Mouse (Mus musculus) lung, postnatal 36 days (tissue): ENCODE measurements around the gene Prcp.
"Not testable (repeated sequence)": the region's sequence is repeated elsewhere in the genome, so short reads cannot be mapped to it uniquely, and the experiment has no call there.

Experiments
- DNase-seq: peaks from one replicate; pipeline ENCODE4 v3.0.0; 2022; ENCODE audit warnings: mixed read lengths

The Prcp gene

DNA sequence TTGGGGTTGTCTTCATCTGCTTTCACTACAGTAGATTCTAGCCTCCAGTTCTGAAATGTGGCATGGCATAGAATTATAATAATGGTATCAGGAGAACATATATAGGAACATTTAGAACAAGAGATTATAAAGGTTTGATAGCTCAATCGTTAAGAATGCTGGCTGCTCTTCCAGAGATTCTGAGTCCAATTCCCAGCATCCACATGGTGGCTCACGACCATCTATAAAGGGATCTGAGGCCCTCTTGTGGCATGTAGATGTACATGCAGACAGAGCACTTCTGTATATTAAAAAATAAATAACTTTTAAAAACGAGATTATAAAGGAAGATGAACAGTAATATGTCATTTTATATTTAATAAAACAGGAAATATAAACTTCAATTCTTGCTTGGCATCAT is 19.2 kb downstream of the Prcp start:
- no peak for DNase-seq

DNA sequence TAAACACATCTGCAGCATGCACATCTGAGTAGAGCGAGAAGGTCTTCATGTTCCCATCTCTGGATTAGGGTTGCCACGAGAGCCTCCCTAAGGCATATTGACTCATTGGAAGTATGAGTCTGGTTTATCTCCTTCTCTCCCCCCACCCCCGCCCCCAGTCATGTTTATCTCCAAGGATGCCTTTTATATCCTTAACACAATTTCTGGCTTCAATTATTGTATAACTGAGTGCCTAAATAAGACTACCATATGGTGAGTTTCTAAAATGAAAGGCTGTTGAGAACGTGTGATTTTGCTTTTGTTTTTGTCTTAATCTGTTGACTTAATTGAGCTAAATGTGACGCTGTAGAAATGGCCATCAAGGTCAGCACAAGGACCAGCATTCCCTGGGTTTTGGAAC is 21.8 kb downstream of the Prcp start:
- DNase-seq, result no peak

DNA sequence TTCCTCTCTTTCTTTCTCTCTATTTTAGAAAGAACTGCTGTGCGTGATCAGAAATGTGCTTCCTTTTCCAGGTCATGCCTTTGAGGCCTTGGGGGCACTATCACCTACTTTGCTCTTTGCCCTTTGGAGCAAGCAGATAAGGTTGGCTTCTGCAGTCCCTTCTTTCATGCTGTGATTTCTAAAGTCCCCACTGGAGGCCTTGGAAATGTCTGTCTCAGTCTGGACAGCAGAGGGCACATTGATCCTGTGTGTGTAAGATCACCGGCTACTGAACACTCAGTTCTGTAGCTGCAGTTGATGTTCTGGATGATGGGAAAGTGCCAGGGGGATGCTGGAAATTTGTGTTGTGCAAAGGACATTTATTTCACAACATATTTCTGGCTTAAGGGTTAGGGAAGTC is 22.8 kb downstream of the Prcp start:
- no peak for DNase-seq

DNA sequence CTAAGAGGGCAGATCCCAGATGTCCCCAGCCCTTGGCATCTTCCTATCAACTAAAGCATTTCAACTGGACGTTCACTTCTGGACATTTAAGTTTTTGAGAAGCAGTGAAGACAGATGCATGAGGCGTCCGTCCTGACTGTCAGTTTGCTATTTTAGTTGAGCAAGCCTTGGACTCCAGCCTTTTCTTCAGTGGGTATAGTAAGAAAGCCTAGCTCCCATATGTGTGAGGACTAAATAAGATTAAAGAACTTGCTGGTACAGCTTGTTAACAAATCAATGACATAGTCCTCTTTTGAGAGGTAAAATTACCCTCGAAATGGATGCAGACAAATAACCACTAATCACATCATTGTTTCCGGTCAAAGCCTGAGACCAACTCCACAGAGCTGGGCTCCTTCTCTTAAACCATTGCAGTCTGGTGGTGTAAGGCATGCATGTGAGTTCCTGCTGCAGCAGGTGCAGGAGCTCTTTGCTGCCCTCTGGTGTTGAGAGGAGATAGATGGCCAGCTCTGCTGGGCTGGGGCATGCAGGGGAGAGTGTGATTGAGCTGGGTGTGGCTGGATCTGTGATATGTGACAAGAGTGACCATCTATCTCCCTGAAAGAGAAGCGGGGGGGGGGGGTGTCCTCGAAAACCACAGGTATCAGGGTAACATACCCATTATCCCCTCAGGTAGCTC is 29.2 kb downstream of the Prcp start:
- DNase-seq, result peak; percentile 83

DNA sequence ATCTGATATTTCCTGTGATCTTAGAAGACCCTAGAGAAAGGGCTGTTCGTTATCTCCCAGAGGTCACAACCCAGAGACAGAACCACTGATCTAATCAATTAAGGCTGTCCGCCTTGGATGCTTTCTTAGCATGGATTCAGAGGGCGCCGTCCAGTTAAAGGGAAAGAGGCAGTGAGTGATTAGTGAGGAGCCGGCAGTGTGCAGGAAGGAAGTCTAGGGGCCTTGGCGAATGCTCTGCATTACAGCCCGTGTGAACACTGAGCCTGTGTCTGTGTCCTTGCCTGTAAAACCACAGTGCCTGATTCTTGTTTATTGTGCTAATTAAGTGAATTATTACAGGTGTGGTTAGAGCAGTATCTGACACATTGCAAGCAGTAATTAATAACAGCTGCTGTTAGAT is 30.0 kb downstream of the Prcp start:
- DNase-seq, result not testable (repeated sequence)

DNA sequence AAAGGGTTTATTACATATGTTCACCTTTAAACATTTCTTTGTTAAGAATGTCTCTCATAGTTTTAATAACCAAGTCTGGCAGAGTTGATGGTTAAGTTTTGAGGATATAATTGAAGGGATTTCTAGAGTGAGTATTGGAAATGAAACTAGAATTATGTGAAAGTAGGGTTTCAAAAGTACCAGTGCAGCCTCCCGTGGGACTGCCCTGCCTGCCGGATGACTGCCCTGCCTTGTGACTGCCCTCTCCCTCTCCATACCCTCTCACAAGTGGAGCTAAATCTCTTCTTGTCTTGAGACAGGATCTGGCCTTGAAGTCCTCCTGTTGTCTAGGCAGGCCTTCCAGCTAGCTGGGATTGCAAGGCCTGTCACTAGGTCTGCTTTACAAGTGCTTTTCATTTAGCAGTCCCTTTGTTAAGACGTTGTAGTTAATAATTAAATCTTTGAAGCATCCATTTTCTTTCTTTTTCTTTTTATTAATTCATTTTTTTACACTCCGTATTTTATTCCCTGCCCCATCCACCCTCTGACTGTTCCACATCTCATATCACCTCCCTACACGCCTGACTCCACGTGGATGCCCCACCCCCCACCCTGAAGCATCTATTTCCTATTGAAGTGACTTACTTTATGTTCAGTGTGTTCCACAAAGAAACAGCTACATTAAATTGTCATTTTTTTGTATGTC is 46.0 kb downstream of the Prcp start:
- no peak for DNase-seq

DNA sequence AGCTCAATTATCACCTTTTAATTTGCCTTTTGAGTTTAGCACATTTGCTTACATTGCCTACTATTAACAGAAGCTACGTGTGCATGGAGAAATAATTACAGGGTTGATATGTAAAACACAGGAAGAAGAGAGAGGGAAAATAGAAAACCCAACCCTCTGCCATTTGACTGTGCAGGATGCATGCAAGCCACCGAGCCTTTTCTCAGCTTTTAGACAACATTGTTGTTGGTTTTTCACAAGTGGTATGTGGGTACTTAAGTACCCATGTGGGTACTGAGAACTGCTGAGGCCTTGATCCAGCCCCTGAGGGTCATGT is 46.5 kb downstream of the Prcp start:
- DNase-seq, result no peak

DNA sequence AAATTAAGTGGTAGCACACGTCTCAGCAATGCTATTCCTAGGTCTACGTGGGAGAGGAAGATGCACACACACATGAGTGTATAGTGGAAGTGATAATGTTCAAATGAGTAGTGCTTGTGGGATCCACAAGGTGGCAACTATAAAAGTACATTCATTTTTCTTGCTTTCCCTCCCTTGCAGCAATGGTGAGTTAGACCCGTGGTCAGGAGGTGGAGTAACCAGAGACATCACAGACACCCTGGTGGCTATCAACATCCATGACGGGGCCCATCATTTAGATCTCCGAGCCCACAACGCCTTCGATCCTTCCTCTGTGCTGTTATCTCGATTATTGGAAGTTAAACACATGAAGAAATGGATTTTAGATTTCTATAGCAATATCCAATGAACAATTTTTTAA is 58.5 kb downstream of the Prcp start:
- DNase-seq, result no peak

DNA sequence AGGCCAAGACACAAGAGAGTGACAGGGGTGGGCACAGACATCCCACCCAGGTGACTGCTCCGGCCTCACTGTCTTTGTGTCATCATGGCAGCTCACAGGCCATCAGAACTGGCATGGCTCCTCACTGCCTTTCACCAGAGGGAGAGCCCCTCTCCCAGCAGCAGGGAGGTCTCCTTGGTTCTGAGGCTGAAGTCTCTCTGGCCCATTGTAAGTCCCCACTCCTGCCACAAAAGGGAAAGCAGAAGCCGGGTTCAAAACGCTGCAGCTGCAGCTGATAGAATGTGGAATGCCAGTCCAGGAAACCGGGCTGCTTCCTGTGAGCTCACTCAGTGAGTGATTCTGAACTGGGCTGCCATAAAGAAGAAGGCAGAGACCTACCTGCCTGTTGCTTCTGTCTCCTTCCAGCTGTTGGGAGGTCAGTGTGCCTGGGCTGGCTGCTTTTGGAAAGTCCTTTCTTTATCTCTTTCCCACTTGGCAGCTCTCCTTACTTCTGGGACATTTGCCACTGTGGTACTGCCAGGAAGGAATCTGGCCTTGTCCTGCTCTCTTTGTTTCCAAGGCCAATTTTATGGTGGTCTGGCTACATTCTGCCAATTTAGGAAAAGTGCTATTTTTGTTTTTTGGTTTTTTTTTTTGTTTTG is 59.2 kb downstream of the Prcp start:
- peak; percentile 7 for DNase-seq

DNA sequence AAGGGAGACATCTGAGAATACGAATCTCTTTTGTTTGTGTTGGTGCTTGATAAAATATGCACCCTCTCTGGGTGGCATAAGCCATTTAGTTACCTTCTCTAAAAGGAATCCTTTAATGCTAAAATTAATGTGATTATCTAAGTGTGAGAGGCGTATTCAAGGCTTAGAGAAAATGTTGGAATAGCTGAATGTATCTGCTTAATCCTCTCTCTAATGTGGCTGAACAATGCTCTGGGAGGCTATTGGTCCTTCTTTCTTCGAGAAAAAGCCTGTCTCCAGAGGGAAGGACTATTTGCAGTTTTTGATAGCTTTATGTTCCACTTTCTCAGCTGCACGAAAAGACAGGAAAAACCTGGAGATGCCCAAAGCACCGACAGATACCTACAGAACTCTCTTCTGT is 62.5 kb downstream of the Prcp start:
- no peak for DNase-seq

DNA sequence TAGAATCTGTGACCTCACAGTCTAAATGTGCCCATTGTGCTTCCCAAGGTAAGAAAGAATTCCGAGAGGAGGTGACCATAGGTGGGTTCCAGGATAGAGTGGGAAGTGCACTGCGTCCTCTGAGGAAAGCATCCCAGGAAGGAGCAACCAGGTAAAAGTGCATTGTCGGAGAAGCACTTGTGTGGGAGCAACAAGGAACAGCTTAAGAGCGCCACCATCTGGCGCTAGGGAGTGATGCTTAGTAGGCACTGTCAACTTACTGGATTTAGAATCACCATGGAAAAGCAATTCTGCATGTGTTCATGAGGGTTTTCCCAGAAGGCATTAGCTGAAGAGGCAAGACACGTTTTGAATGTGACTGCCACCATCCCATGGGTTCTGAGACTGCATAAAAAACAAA is 63.7 kb downstream of the Prcp start:
- DNase-seq, result peak; percentile 26

DNA sequence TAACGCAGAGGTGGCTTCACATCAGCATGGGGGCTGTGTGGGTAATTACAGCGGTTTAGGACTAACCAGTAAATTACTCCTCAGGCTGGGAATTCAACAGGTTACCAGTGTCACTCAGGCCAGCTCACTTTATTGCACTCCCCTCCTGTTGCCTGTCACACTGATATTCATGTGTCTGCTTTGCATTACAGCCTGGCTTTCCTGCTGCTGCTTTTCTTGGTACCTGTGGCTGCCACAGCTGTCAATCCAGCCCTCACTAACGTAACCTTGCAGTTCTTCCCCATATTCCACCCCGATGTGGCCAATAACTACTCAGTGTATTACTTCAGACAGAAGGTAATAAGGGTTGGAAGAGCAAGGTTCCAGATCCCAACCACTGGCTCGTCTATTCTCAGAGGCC is 65.5 kb downstream of the Prcp start:
- no peak for DNase-seq

DNA sequence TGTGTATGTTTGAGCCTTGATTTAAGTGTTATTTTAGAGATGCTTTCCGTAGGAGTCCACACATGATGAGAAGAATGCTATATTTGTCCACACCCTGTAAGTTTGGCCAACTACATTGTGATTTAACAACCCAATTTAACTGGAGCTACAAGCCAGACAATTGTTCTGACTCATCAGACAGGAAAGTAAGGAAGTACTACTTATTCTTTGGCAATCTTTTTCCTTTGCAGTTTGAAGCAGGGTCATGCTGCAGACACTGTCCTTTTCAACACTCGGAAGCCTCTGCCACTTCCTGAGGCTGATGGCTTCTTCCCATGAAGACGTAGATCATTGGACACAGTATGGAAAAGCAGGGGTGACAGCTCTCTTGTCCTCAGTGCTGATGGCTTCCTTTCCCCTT is 76.5 kb downstream of the Prcp start:
- peak; percentile 27 for DNase-seq

DNA sequence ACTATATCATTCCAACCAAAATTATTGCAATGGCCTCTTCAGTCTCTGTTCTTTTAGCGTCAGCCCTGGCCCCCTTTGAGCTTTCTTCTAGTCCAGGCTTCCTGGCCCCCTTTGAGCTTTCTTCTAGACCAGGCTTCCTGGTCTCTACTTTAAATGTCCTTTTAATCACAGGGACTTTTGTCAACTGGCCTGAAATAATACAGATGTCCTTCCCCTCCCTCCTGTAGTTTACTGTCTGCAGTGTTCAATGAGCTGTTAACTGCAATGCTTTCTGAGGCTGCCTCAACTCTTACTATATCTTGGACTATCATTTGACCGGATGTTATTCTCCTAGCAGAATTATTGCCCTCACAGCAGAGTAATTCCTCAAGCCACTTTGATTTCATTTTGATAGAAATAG is 77.9 kb downstream of the Prcp start:
- no peak for DNase-seq

DNA sequence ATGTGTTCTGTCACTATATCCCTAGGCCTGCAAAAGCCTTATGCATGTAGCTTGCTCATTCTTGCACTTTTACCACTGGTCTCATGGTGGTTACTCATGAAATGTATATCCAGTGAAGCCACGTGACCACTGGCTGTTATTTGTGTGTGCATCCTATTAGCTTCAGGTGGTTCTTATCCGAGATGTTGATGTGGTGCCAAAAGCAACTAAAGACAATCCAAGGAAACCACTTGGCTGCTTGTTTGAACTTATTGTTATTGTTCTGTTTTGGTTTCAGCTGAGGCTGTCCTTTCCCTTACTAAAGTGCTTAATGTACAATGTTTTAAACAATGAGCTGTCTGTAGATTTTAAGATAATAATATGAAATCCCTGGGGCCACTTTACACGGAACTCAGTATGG is 85.5 kb downstream of the Prcp start:
- peak; percentile 7 for DNase-seq

DNA sequence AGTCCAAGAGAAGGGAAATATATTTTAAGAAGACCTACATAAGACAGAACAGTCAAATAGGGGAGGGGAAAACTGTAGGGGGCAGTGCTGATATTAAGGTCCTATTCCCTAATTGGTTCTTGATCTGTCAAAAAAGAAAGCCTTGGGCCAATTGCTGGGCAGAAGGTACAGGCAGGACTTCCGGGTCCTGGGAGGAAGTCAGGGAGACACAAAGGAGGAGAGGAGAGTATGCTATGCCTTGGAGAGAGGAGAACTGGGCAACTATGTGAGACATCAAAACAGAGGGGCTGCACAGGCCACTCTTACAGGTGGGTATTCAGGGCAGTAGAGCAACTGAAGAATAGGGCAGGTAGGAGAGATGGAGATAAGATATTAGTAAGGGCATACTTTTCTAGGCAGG is 87.6 kb downstream of the Prcp start:
- no peak for DNase-seq

DNA sequence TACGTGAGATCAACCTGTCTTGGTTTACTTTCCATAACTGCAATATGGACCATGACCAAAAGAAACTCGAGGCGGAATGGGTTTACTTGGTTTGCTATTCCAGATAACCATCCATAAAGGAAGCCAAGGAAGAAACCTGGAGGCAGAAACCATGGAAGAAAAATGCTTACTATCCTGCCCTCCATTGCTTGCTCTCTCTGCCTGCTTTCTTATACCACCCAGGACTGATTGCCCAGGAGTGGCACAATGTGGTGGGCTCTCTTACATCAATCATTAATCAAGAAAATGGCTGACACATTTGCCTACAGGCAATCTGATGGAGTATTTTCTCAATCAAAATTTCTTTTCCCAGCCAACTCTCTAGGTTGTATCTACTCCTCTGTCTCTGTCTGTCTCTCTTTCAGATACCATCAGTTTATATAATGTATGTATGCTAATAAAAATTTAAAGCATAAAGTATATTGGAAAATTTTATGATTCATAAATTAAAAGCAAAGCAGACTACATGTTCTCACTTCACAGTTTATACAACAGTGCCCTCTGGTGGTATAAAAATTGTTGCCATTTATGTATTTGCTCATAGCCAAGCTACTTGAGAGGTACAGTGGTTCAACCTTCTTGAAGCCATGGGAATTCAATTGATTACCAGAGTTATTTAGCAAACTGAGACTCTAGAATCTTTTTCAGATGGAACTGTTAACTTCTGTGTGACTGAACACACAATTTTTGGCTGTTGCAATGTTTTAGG is 90.7 kb downstream of the Prcp start:
- peak; percentile 84 for DNase-seq

DNA sequence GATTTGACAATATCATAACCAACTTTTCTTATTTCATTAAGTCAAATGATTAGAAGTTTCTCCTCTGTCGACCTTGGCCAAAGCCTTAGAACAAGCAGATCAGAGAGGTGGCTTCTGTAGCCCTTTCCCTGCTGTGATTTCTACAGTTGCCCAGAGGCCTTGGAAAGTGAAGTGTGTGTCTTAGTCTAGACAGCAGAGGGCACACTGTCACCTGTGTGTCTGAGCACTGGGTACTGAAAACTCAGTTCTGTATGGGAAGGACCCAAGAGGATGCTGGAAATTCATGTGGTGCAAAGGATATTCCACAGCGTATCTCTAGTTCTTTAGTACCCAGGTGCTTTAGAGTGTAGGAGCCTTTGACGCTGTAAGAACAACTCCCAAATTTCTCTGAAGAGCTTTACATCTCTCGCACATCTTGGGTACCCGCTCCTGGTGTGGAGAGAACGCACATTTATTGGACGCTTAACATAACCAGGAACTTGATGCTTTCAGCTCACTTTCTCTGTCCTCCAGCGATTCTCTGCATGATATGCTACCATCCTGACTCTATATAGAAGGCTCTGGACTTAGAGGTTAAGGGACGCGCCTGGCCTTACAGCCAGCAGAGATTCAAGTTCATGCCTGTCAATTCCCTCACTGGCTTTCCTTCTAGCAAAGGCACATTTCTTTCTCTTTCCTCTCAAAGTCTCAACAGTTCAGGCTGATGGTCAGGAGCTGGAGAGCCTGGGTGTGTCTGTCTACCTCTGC is 93.3 kb downstream of the Prcp start:
- peak; percentile 56 for DNase-seq

DNA sequence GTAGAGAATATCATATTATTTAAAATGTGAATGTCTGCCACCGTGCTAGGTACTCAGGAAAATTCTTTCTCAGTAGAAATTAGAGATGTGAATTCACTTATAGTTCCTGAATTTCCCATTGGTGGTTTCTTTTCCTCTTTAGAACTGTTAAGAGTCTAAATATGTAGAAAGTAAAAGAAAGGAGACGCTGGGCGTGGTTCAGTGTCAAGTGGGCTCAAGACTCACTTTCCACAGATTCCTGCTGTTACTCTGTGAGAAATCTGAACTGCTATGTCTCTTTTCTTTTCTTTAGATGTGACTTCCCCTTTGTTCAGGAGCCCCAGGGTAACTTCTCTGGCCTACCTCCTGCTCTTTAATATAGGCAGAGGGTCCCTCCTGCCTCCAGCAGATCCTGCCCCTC is 103.2 kb downstream of the Prcp start:
- no peak for DNase-seq

DNA sequence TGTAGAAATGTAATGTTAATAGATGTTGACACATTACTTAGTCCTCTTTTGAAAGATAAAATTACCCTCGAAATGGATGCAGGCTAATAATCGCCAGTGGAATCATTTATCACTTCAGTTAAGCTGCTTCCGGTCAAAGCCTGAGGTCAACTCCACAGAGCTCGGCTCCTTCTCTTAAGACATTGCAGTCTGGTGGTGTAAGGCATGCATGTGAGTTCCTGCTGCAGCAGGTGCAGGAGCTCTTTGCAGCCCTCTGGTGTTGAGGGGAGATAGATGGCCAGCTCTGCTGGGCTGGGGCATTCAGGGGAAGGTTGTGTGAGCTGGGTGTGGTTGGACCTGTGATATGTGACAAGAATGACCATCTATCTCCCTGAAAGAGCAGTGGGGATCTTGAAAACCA is 104.0 kb downstream of the Prcp start:
- DNase-seq, result no peak

DNA sequence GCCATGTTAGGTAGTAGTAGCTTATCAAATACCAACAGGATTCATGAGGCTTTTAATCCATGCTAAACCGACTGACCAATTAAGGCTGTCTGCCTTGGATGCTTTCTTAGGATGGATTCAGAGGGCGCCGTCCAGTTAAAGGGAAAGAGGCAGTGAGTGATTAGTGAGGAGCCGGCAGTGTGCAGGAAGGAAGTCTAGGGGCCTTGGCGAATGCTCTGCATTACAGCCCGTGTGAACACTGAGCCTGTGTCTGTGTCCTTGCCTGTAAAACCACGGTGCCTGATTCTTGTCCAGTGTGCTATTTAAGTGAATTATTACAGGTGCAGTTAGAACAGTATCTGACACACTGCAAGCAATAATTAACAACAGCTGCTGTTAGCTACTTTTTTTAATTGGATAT is 104.5 kb downstream of the Prcp start:
- not testable (repeated sequence) for DNase-seq

DNA sequence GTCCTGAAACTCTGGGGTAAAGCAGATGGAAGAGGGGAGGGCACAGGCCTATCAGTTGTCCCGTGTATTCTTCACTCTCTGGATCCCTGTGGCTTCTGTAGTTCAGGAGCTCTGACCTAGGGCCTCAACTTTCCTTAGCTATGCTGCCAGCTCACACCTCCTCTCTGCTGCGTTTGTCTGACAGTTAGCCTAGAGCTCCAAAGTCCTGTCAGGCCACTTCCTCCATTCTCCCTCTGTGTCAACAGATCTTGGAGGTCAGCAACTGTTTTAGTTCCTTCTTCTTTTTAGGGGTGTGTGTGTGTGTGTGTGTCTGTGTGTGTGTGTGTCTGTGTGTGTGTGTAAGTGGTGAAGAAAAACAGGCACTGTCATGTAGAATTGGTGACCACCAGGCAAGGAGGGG is 106.5 kb downstream of the Prcp start:
- no peak for DNase-seq

DNA sequence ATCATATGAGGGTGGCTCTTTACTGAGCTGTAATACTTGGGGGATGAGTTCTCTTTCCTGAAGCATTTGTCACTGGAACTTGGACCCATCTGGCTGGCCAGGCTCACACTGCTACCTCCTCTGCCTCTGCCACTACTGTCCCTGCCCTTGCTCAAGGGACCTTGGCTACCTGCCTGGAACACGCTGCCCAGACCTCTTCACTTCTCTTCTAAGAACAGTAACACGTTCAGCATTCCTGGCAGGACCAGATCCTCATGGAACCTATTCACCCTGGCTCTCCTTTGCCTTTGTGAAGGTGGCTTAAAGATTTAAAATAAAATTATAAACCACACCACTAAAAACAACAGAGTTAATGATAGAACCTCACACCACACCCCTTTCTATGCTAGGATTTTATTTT is 107.6 kb downstream of the Prcp start:
- DNase-seq, result no peak
